Mouse (Mus musculus) kidney, embryonic 16.5 days (tissue): ENCODE measurements at regions not wholly inside any gene's neighbourhood (a gene's known extent, or its start where the extent isn't known, plus 50 kb on each side); places are given as distances from the start of the nearest gene placed in this dataset. TPM values are rescaled to one million over a fixed set of nuclear protein-coding genes. Genes with fewer than 3 reads are reported as not detected.
"Not testable (repeated sequence)": the region's sequence is repeated elsewhere in the genome, so short reads cannot be mapped to it uniquely, and the experiment has no call there.

ENCODE experiments used
- ATAC-seq: fragments of 200-750 bp; cut with Nextera tagmentation; 2 replicates; pipeline ENCODE4 v1.8.0; 2017; ENCODE audit warnings: moderate TSS enrichment; ENCODE audit not compliant: low FRiP score, low TSS enrichment
- H3K27ac ChIP-seq: fragments of 300-500 bp; sonication (generic); 2 replicates; pipeline ENCODE4 v1.5.1; 2014; ENCODE audit warnings: low read length
- H3K27me3 ChIP-seq: fragments of 300-500 bp; sonication (generic); 2 replicates; pipeline ENCODE4 v1.6.1; 2014; ENCODE audit warnings: low read length, control low read depth, mixed read lengths; ENCODE audit not compliant: insufficient read depth
- H3K36me3 ChIP-seq: fragments of 300-500 bp; sonication (generic); 2 replicates; pipeline ENCODE4 v1.6.1; 2014; ENCODE audit warnings: low read length, control low read depth, mixed read lengths; ENCODE audit not compliant: insufficient read depth
- H3K4me1 ChIP-seq: fragments of 300-500 bp; sonication (generic); 2 replicates; pipeline ENCODE4 v1.6.1; 2014; ENCODE audit warnings: low read length, control low read depth, mixed read lengths; ENCODE audit not compliant: insufficient read depth
- H3K4me2 ChIP-seq: fragments of 300-500 bp; sonication (generic); replicated peaks from 2 replicates; pipeline ENCODE4 v1.6.1; 2014; ENCODE audit warnings: low read depth, low read length
- H3K4me3 ChIP-seq: fragments of 300-500 bp; sonication (generic); 2 replicates; pipeline ENCODE4 v1.5.1; 2014; ENCODE audit warnings: mild to moderate bottlenecking, low read length
- H3K9ac ChIP-seq: fragments of 300-500 bp; sonication (generic); replicated peaks from 2 replicates; pipeline ENCODE4 v1.6.1; 2014; ENCODE audit warnings: low read length
- H3K9me3 ChIP-seq: fragments of 300-500 bp; sonication (generic); 2 replicates; pipeline ENCODE4 v1.6.1; 2016; ENCODE audit warnings: low read length, control low read depth
- WGBS: fragments of 180-500 bp; shearing (Covaris S2); extraction: QIAGEN DNeasy Blood & Tissue Kit; methylation state at CpG from one replicate; pipeline ENCODE4 v1.1.7; 2014; 5-methylcytosine and 5-hydroxymethylcytosine counted together
- microRNA counts: library from miRNA; unstranded; fragments of <30 nt; microRNA quantifications from one replicate; lab custom pipeline; 2016
- microRNA-seq: library from miRNA; unstranded; fragments of <30 nt; microRNA quantifications from one replicate; pipeline ENCODE4, GENCODE M21; 2016

GRCm38 (mm10) chr9:104403863-104404262 lies 66.3 kb upstream of the Acpp start:
- Histone ChIP-seq H3K4me3 (no peak overlapping the region), H3K9me3 (no peaks in the 10 kb centered on the region), H3K36me3 (no peaks in the 10 kb centered on the region), H3K27ac (no peak overlapping the region), H3K9ac (no peak overlapping the region), H3K4me1 (peaks cover 13% of the 10 kb centered on the region; the same call in 1 of the 2 replicates), H3K27me3 (no peaks in the 10 kb centered on the region), H3K4me2 (no peak overlapping the region)
- ATAC-seq = no peak
- WGBS = 61% methylated on average over 1 of the region's 1 CpGs

DNA sequence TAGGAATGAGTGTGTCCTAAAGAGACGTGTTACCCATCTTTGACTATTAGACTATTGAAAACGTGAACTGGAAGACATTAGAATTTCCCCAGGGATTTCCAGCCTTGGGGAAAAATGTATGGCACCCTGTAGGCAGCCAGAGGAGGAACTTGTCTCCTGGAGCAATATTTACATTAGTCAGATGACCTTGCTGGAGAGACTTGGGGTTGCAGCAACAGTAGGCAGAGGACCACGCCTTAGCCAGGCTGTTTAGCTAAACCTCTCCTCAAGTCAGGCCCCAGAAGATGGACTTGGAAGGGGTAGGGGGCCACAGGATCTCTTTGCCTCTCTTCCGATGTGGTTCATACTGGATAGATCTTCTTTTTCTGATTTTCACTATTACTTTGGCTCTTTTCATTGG lies 64.1 kb upstream of the Acpp start:
- Histone ChIP-seq H3K9ac (no peak overlapping the region), H3K9me3 (no peaks in the 10 kb centered on the region), H3K27me3 (no peaks in the 10 kb centered on the region), H3K4me2 (no peak overlapping the region), H3K36me3 (no peaks in the 10 kb centered on the region), H3K27ac (no peak overlapping the region), H3K4me3 (no peak overlapping the region), H3K4me1 (no peaks in the 10 kb centered on the region)
- 81% methylated on average over 4 of the region's 4 CpGs for WGBS
- no peak for ATAC-seq

DNA sequence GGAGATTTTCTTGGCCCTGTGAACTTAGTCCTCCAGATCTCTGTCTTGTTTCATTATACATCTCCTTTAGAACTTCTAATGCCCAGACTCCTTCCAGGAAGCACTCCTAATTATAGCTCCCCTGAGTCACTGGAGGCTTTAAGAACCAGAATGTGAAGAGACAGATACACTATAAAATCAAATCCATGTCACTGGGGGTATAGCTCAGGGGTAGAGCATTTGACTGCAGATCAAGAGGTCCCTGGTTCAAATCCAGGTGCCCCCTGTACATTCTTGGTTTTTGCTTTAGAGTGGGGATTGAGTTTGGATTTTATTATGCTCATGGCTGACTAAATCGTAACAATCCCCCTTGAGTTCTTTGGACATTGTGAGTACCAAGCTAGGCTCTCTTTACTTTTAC lies 62.4 kb upstream of the Acpp start:
- no peaks in the 10 kb centered on the region for H3K27me3 ChIP-seq
- no peak overlapping the region for H3K27ac ChIP-seq
- no peaks in the 10 kb centered on the region for H3K36me3 ChIP-seq
- H3K9me3 ChIP-seq = no peaks in the 10 kb centered on the region
- H3K9ac ChIP-seq = no peak overlapping the region
- no peaks in the 10 kb centered on the region for H3K4me1 ChIP-seq
- no peak overlapping the region for H3K4me3 ChIP-seq
- H3K4me2 ChIP-seq = no peak overlapping the region
- no peak for ATAC-seq
- 85% methylated on average over 1 of the region's 1 CpGs for WGBS

GRCm38 (mm10) chr9:104398484-104398883 lies 60.9 kb upstream of the Acpp start:
- WGBS = 73% methylated on average over 4 of the region's 4 CpGs

DNA sequence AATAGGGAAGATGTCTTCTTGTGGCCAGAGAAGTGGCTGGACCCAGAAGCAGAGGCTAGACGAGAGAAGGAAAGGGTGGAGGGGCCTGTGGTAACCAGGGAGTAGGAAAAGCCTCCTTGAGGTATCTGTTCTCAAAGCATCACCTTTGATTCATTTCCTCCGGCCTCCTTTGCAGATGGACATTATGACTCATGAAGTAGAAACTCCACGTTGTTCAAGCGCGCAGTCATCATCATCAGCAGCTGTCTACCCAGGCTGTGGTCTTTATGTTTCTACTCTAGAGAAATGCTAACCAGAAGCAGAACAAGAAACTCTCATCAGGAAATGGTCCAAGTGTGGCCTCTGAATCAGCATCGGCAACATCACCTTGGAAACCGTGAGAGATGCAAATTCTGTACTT lies 50.3 kb upstream of the Acpp start:
- no peaks in the 10 kb centered on the region for H3K36me3 ChIP-seq
- no peak overlapping the region for H3K4me3 ChIP-seq
- no peak for ATAC-seq
- 88% methylated on average over 7 of the region's 7 CpGs for WGBS
- no peaks in the 10 kb centered on the region for H3K4me1 ChIP-seq
- H3K9ac ChIP-seq = no peak overlapping the region
- H3K27me3 ChIP-seq = no peaks in the 10 kb centered on the region
- no peak overlapping the region for H3K4me2 ChIP-seq
- no peaks in the 10 kb centered on the region for H3K9me3 ChIP-seq
- H3K27ac ChIP-seq = no peak overlapping the region

More at GRCm38 (mm10) chr9:104398484-104398883, 60.9 kb upstream of the Acpp start:
- not testable (repeated sequence) for H3K4me2 ChIP-seq, H3K4me3 ChIP-seq, H3K9ac ChIP-seq, H3K4me1 ChIP-seq, H3K36me3 ChIP-seq, ATAC-seq, H3K27ac ChIP-seq, H3K9me3 ChIP-seq, H3K27me3 ChIP-seq

MicroRNA genes in the stretch of these regions (microRNA counts, 519-probe panel; counts per million panel counts)
- 104 counts per million, percentile 35 among the panel's probes with 10 or more counts for microRNA mmu-miR-2136 (lab: Ali Mortazavi, UCI)

Small RNAs in the stretch of these regions (microRNA-seq; reads per million reads assigned to microRNA genes)
- not detected for gene Mir2136
